Mouse (Mus musculus) embryonic facial prominence, embryonic 11.5 days (tissue): ENCODE measurements around the gene Wdfy2. TPM values are rescaled to one million over a fixed set of nuclear protein-coding genes. Genes with fewer than 3 reads are reported as not detected.
A peak's percentile ranks its signal among the peaks of the same experiment; 100 is the strongest.
"Not testable (repeated sequence)": the region's sequence is repeated elsewhere in the genome, so short reads cannot be mapped to it uniquely, and the experiment has no call there.

Experiments used
- ATAC-seq: fragments of 200-750 bp; cut with Nextera tagmentation; replicated peaks from 2 replicates; pipeline ENCODE4 v1.8.0; 2017; ENCODE audit warnings: low read depth; ENCODE audit not compliant: insufficient number of reproducible peaks, low FRiP score, low TSS enrichment
- DNase-seq: peaks from one replicate; pipeline ENCODE4 v3.0.0-alpha.2; 2015; ENCODE audit warnings: low spot score
- H3K27ac ChIP-seq: fragments of 300-500 bp; sonication (generic); replicated peaks from 2 replicates; pipeline ENCODE4 v1.5.1; 2014; ENCODE audit warnings: mild to moderate bottlenecking, low read depth, low read length, control low read depth
- H3K27me3 ChIP-seq: fragments of 300-500 bp; sonication (generic); 2 replicates; pipeline ENCODE4 v1.6.1; 2014; ENCODE audit warnings: mild to moderate bottlenecking, low read length, moderate library complexity, mixed read lengths; ENCODE audit not compliant: control insufficient read depth, insufficient read depth
- H3K36me3 ChIP-seq: fragments of 300-500 bp; sonication (generic); replicated peaks from 2 replicates; pipeline ENCODE4 v1.6.1; 2014; ENCODE audit warnings: low read depth, mild to moderate bottlenecking, low read length, moderate library complexity, mixed read lengths; ENCODE audit not compliant: control insufficient read depth, insufficient read depth
- H3K4me1 ChIP-seq: fragments of 300-500 bp; sonication (generic); 2 replicates; pipeline ENCODE4 v1.6.1; 2014; ENCODE audit warnings: low read length, mixed read lengths; ENCODE audit not compliant: control insufficient read depth, insufficient read depth
- H3K4me2 ChIP-seq: fragments of 300-500 bp; sonication (generic); 2 replicates; pipeline ENCODE4 v1.6.1; 2014; ENCODE audit warnings: low read depth, mild to moderate bottlenecking, control low read depth, low read length, moderate library complexity
- H3K4me3 ChIP-seq: fragments of 300-500 bp; sonication (generic); 2 replicates; pipeline ENCODE4 v1.5.1; 2014; ENCODE audit warnings: low read depth, low read length, control low read depth
- H3K9ac ChIP-seq: fragments of 300-500 bp; sonication (generic); replicated peaks from 2 replicates; pipeline ENCODE4 v1.6.1; 2014; ENCODE audit warnings: mild to moderate bottlenecking, control low read depth, low read length
- H3K9me3 ChIP-seq: fragments of 300-500 bp; sonication (generic); replicated peaks from 2 replicates; pipeline ENCODE4 v1.6.1; 2016; ENCODE audit warnings: mild to moderate bottlenecking, low read length, inconsistent platforms, mixed read lengths; ENCODE audit not compliant: control insufficient read depth
- WGBS: fragments of 180-500 bp; shearing (Covaris S2); extraction: QIAGEN DNeasy Blood & Tissue Kit; methylation state at CpG from one replicate; pipeline ENCODE4 v1.1.7; 2014; 5-methylcytosine and 5-hydroxymethylcytosine counted together
- polyA plus RNA-seq: library from polyadenylated mRNA; unstranded; fragments of >200 nt; fragmentation: Nextera tagmentation; extraction: Ambion mirVana; gene quantifications from 2 replicates; pipeline ENCODE4 v1.2.1, GENCODE M21; 2014

Gene Wdfy2
- polyA plus RNA-seq, 1 experiment from 2014 or later: 13.3 TPM

GRCm38 (mm10) chr14:62884171-62884570 lies 46.7 kb downstream of the Wdfy2 start:
- Histone ChIP-seq H3K27ac (no peak overlapping the region), H3K4me1 (no peaks in the 10 kb centered on the region; the same call in 1 of the 2 replicates), H3K36me3 (no peaks in the 10 kb centered on the region), H3K9me3 (no peaks in the 10 kb centered on the region), H3K4me3 (no peak overlapping the region), H3K9ac (no peak overlapping the region), H3K27me3 (no peaks in the 10 kb centered on the region), H3K4me2 (no peak overlapping the region)
- DNase-seq (no peak), ATAC-seq (no peak)
- WGBS: 44% methylated on average over 5 of the region's 5 CpGs

- H3K27ac ChIP-seq: no peak overlapping the region
- ATAC-seq (no peak), DNase-seq (no peak)
Measured at GRCm38 (mm10) chr14:62884639-62885038, 47.2 kb downstream of the Wdfy2 start.

GRCm38 (mm10) chr14:62885146-62885545 lies 47.7 kb downstream of the Wdfy2 start:
- Histone ChIP-seq H3K4me1 (no peaks in the 10 kb centered on the region; the same call in 1 of the 2 replicates), H3K4me2 (no peak overlapping the region), H3K9ac (no peak overlapping the region), H3K36me3 (no peaks in the 10 kb centered on the region), H3K9me3 (no peaks in the 10 kb centered on the region), H3K27me3 (no peaks in the 10 kb centered on the region), H3K4me3 (no peak overlapping the region), H3K27ac (no peak overlapping the region)
- DNase-seq (no peak), ATAC-seq (0 out of 2 replicates have a peak, but pooled peaks have one; percentile 44)
- 94% methylated on average over 2 of the region's 2 CpGs for WGBS

More at GRCm38 (mm10) chr14:62884639-62885038, 47.2 kb downstream of the Wdfy2 start:
- no peak overlapping the region for H3K4me2 ChIP-seq
- 80% methylated on average over 1 of the region's 1 CpGs for WGBS
- no peaks in the 10 kb centered on the region for H3K27me3 ChIP-seq
- H3K36me3 ChIP-seq: no peaks in the 10 kb centered on the region
- no peaks in the 10 kb centered on the region for H3K9me3 ChIP-seq
- no peaks in the 10 kb centered on the region; the same call in 1 of the 2 replicates for H3K4me1 ChIP-seq
- no peak overlapping the region for H3K4me3 ChIP-seq
- no peak overlapping the region for H3K9ac ChIP-seq

- ATAC-seq (no peak), DNase-seq (no peak)
- Histone ChIP-seq H3K4me3 (no peak overlapping the region), H3K27ac (no peak overlapping the region), H3K36me3 (no peaks in the 10 kb centered on the region), H3K4me2 (no peak overlapping the region), H3K9ac (no peak overlapping the region), H3K9me3 (no peaks in the 10 kb centered on the region), H3K27me3 (no peaks in the 10 kb centered on the region), H3K4me1 (no peaks in the 10 kb centered on the region)
- WGBS: 90% methylated on average over 3 of the region's 3 CpGs
Measured at GRCm38 (mm10) chr14:62891401-62891800, 53.9 kb downstream of the Wdfy2 start.

GRCm38 (mm10) chr14:62892771-62893641 lies 55.5 kb downstream of the Wdfy2 start:
- Histone ChIP-seq H3K4me2 (no peak overlapping the region), H3K36me3 (no peaks in the 10 kb centered on the region), H3K9me3 (no peaks in the 10 kb centered on the region), H3K27ac (no peak overlapping the region), H3K27me3 (no peaks in the 10 kb centered on the region), H3K4me3 (no peak overlapping the region), H3K4me1 (no peaks in the 10 kb centered on the region), H3K9ac (no peak overlapping the region)
- ATAC-seq: no peak
- DNase-seq: no peak
- 71% methylated on average over 8 of the region's 8 CpGs for WGBS

- not testable (repeated sequence) for H3K9ac ChIP-seq, H3K4me2 ChIP-seq, H3K27ac ChIP-seq, H3K4me3 ChIP-seq, H3K4me1 ChIP-seq, ATAC-seq, H3K27me3 ChIP-seq, H3K36me3 ChIP-seq, DNase-seq, H3K9me3 ChIP-seq
- 76% methylated on average over 5 of the region's 5 CpGs for WGBS
Measured at GRCm38 (mm10) chr14:62893642-62894180, 56.2 kb downstream of the Wdfy2 start.

GRCm38 (mm10) chr14:62894924-62895840 lies 57.7 kb downstream of the Wdfy2 start:
- Histone ChIP-seq H3K9me3 (no peaks in the 10 kb centered on the region), H3K4me1 (no peaks in the 10 kb centered on the region), H3K4me3 (no peak overlapping the region), H3K36me3 (no peaks in the 10 kb centered on the region), H3K27ac (no peak overlapping the region), H3K4me2 (no peak overlapping the region), H3K27me3 (no peaks in the 10 kb centered on the region), H3K9ac (no peak overlapping the region)
- DNase-seq (no peak), ATAC-seq (no peak)
- WGBS: 83% methylated on average over 8 of the region's 8 CpGs
